Mouse (Mus musculus) kidney, adult 18-20 months (tissue): ENCODE results near the gene Pam.
"Not testable (repeated sequence)": the region's sequence is repeated elsewhere in the genome, so short reads cannot be mapped to it uniquely, and the experiment has no call there.

ENCODE experiments used
- DNase-seq: peaks from one replicate; pipeline ENCODE4 v3.0.0; 2021

Gene Pam

DNA sequence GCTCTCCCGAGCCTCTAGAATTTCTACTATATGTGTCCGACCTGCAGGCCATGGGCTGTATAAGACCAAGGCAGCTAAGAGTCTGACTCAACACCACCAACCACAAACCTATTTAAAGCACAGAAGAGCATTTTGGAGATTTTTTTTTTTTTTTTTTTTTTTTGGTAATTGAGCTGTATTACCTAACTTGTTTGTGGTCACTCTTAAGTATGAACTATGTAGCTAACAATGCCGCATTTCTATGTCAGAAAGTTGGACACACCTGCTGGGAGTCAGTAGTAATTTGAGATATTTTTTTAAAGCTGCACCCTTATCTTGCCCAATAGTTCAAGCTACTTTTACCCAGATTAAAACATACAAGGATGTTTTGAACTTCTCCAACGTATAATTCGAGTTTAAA, 66.4 kb downstream of the Pam start:
- DNase-seq, result no peak

DNA sequence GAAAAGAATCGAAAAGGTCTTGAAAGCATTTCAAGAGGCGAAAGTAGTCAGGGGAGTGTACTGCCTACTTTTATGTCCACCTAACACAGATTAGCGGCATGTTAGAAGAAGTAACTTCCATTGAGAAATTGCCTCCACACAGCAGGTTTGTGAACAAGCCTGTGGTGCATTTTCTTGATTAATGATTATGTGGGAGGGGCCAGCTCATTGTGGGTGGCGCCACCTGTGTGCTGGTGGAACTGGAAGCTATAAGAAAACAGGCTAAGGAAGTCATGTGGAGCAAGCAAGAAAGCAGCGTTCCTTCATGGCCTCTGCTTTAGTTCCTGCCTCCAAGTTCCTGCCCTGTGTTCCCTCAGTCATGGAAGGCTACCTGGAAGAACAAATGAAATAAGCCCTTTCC, 67.0 kb downstream of the Pam start:
- DNase-seq, result no peak

DNA sequence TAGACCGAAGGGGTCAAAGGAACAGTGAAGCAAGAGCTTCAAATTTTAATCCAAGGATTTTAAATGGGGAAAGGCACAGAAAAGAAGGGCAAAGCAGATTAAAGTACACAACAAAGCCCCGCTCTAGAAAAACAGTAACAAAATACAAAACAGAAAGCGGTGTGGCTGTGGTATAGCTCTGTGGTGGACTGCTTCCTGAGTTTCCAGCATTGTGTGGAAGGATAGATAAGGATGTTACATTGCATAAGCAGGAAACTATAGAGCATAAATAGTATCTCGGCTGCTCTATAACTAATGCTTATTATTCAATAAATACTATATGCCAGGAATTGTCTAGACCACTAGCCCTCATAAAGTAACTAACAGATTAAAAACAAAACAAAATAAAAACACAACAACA, 67.5 kb downstream of the Pam start:
- DNase-seq, result no peak

DNA sequence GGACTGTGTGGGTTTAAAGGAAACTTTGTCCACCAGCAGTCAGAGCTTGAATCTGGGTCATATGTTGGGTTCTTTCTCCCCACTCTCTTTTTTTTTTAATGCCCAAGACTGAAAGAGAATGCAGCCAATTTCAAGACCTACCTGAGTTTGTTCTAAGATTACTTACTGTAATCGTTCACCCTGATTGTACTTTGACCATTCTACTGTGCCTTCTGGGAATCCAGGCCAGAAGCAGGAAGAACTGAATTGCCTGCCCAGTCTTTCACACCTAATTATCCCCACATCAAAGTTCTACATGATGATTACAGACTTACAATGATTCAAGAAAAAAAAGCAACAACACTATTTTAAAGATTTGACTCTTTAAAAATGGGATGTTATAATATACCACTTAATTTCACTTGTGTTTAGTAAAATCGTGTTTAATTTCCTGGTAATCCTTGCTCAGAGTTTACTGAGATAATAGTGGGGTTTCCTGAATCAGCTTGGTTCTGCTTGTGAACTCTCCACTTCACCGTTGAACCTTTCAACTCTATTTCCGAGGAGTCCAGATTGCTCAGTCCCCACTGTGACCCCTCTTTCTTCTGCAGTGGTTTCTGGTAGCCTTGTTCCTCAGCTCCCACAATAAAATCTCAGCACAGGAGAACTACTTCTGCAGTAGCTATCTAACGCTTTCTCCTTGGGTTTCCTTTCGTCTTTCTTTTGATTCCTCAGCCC, 69.4 kb downstream of the Pam start:
- DNase-seq, result no peak

DNA sequence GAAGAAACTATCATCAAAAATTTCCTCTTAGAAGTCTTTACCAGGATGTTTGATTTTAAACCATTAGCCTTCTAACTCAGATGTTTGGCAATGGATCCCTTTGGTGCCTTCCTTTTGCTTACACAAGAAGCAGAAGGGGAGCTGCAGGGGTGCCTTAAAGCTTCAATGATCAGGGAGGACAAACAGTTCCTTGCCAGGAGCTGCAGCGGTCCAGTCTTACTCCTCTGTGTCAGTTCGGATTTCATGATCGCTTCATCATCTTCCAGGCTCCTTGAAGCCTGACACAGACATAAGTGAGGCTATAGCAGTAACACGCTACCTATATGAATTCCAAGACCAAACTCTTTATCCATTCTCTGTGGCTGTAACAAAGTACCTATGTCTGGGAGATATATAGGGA, 71.6 kb downstream of the Pam start:
- no peak for DNase-seq

DNA sequence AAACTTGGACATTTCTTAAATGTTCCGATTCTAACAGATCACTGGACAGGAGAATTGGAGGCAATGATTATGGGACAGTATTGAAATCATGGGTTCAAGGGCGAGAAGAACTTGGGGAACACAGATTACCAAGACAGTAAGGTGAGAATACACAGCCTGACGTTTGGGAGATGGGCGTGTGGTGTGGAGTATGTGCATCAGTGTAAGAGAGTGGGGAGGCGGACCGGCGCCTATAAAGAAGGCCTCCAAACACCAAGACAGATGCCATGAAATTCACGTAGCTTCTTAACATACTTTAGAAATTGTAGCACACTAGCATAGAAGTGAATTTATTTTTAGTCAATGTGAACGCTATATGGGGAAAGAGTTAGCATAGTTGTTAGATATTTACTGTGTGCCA, 76.5 kb downstream of the Pam start:
- DNase-seq, result no peak

DNA sequence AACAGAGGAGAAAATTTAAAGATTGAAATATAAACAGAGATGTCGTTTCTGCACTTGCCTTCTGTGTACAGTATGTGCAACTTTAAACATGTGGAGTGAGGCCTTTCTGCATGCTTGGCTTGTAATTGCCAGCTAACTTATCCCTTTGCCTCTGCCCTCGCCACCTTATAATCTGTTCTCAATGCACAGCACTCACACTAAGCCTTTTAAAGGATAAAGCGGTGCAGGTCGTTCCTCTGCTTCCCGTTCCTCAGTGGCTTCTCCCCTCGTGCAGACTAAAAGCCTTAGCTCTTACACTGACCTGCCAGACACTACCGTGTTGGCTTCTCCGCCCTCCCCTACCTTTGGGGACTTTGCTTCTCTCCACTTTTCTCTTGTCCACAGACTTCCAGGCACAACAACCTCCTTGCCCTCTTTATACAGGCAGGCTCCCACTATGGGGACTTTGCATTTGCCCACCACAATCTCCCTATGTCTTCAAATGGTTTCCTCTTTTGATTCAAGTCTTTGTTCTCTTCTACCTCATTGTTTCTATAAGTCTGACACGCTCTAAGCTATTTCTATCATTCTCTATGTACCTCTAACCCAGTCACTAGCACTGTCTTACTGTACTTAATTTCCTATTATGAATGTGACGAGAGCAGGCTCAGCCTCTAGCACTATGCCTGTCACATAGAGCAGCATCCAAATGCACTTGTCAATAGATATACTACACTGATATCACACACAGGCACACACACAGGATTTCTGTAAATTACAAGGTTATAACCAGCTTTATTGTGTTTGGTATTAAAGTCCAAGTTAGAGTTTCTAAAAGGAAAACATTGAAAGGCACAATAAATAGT, 79.2 kb downstream of the Pam start:
- DNase-seq, result no peak

DNA sequence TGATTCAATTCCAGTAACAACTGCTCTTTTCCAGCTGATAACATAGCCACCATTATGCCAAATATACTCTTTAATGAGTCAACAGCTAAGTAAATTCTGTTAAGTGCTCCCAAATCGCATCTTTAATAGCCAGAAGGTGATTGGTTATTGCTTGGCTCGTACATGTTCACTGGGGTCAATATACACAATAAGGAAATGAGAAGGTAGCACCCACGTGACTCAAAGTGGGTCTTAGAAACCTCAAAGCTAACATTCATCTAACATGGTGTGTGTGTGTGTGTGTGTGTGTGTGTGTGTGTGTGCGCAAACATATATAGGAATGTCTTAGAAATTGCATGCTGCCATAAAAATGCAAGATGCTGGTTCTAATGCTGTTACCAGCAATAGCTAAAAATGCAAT, 79.9 kb downstream of the Pam start:
- DNase-seq, result no peak

DNA sequence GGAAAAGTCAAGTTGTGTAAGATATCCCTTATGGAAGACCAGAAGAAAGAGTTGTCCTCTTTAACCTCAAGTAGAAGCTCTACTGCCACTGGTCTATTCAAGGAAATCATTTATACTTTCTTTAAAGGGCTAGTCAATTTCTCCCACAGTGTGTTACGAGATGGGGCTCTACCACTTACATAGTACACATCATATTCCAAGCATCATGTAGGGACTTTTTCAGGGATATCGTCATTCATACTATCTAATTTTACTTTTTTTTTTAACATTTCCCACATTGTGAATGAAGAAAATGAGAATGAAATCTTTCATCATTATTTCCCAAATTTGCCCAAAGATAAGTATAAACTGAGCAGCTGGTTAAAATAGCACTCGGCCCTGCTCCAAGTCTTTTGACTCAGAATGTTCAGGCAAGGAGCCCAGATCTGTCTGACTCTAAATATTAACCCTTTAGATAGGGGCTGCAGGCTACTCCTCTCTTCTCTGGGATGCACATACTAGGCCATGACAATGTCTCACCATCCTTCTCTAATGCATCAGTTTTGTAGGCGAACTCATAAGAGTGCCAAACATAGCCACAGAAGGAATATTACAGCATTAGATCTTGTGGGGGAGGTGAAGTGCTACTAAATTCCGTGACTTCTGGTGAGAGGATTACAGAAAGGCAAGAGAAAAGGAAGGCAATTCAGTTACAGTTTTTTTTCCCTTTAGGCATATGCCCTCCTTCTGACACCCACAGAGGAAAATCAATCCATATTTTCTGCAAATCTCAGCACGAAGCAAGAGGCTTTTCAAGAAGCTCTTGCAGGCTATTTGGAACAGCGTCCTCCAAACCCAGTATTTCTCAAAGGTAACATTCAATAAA, 92.7 kb downstream of the Pam start:
- no peak for DNase-seq

DNA sequence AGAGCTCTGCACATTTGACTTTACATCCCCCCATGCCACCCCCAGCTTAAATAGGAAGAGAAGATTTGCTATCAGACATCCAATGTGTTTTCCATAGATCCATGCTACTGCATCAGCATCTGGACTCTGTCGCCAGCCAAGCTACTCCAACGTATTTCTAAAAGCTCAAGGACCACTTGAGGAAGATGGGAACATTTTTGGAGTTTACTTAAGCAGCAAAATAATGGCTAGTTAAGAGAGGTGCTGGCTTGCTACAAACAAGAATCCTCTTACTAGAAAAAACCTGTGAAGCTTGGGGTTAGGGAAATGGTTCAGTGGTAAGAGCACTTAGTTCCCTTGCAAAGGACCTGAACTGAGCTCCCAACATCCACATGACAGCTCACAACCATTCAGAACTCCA, 96.0 kb downstream of the Pam start:
- no peak for DNase-seq

DNA sequence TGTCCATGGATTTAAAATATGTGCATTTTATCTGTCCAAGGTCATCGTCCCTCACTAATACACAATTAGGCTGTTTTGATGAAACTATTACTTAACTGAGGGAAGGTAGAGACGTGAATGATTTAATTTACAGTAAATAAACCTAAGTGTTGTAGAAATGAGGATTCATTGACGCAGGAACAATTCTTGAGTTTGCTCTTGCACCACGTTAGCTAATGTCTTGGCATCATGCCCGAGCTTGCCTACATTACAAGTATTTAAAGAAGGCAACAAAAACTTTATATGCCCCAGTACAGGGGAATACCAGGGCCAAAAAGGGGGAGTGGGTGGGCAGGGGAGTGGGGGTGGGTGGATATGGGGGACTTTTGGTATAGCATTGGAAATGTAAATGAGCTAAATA, 96.5 kb downstream of the Pam start:
- DNase-seq, result not testable (repeated sequence)

DNA sequence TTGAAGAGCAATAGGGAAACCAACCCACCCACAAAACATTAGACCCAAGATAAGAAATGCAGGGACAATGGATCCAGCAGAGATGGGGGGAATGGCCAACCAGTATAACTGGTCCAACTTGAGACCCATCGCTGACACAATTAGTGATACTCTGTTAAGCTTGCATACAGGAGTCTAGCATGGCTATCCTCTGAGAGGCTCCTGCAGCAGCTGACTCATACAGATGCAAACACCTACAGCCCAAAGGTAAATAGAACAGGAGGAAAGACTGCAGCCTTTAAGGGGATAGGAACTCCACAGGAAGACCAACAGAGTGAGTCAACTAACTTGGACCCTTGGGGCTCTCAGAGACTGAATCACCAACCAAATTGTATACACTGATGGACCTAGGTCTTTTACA, 98.4 kb downstream of the Pam start:
- DNase-seq, result no peak

DNA sequence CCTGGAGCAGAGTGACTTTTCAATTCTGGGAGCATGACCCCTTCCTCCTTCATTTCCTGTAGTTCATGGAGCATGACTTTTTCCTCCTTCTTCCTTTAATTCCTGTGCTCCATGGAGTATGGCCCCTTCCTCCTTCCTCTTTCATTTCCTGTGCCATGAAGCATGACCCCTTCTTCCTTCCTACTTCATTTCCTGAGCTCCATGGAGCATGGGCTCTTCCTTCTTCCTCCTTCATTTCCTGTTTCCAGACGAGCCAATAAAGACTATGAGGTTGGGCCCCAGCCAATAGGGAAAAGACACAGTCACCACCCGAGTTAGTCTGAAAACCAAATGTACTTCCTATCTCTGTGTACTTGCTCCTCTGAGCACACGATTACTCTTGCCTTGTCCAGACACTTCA, 103.5 kb downstream of the Pam start:
- no peak for DNase-seq

DNA sequence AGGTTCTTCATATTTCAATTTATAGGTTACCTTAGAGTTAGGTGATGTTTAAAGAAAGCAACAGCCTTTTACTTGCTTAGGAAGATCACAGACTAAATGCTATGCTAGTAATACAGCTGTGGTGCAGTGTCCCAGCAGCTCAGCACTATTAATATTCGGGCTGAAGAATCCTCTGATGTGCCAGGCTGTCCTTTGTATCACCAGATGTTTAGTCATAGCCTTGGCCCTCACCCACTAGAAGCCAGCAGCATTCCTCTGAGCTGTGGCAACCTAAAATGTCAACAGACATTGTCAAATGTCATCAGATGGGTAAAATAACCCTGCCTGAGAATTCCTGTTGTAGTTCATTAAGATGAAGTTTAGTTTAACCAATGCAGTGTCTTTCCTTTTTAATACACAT, 112.3 kb downstream of the Pam start:
- no peak for DNase-seq

DNA sequence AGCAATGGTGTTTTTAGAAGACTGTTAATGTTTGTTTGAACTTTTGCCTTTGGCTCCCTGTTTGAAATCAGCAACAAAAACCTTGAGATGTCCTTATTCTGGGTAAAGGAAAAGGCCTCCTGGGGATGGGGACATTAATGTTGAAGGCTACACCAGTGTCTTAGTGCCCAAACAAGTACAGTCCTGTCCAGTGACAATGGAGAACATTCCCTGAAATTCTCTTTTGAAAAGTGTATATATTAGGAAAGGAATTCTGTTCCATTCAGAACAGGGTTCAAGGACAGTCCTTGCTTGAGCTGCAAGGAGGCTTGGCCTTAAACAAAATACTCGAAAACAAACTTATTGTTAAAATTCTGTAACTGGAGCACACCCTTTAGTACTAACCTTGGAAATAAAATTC, 116.0 kb downstream of the Pam start:
- DNase-seq, result no peak

DNA sequence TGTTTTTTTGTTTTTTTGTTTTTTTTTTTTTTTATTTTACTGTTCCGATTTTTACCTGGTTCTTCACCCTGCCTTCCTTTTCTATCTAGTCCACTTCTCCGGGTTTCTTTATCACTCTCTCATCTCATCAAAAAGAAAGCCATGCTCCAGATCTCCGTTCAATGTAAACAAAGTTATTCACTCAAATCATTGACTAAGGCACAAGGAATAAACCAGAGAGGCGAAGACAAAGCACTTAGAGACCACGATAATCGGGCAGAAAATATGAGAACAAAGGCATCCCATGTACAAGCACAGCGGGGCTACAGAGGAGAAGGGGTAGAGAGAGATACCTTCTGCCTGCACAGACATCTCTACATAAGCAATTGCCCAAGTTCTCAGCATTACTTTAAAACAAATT, 117.9 kb downstream of the Pam start:
- DNase-seq, result no peak

DNA sequence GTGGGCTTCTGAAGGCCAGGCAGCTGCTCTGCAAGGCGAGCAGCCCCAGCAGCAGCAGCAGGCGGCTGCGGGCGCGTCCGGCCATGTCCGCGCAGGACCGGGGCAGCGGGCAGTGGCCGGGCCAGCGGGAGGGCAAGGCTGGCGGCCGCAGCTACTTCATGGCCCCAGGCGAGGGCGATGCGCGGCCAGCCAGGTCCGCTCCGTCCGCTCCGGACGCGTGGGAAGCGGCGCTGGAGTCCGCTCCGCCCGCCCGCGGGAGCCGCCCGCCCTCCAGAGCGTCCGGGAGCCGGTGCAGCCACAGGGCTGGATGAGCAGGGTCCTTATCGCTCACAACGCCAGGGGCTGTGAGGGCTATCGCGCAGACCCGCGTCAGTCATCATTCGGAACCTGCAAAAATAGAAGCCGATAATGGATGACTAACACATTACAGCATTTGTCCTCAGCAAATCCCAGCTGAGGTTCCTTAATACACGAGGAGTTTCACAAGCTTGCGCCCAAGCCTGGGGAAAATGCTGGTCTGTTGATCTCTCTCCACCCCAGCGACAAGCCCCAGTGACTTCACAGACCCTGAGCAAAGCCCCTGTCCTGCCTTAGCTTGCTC, 118.5 kb downstream of the Pam start:
- peak; percentile 81 for DNase-seq

DNA sequence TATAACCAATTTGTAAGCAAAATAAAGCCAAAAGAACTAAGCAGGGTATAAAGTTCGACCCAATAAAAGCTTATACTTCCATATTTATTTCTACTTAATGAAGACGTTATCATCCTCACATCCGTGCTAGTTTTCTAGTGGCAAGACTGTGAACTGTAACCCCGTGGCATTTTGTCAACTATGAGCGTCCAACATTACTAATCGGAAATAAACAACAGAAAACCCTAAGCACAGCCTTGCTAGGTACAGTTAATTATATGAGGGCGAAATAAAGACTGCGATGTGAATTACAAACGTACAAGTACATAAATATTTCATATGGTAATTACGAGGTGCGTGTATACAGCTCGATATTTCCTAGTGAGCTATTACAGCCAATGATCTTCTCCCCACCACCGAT, 119.4 kb downstream of the Pam start:
- no peak for DNase-seq

DNA sequence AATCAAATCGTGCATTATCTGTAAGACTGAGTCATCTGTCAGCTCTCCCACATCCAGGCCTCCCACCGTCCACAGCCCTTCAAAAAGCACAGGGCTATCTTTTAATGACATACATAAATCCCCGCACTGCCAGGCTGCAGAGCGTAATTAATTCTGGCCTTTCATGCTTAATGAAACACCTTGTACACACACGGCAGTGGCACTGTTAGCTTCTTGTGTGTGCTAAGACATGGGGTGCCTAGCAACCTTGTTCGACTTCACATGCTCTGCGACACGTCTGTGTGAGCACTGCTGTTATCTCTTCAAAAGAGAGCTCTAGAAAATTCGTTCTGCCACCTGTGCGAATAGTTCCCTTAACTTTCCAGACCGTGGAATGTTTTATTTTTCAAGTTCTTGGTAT, 120.5 kb downstream of the Pam start:
- no peak for DNase-seq

DNA sequence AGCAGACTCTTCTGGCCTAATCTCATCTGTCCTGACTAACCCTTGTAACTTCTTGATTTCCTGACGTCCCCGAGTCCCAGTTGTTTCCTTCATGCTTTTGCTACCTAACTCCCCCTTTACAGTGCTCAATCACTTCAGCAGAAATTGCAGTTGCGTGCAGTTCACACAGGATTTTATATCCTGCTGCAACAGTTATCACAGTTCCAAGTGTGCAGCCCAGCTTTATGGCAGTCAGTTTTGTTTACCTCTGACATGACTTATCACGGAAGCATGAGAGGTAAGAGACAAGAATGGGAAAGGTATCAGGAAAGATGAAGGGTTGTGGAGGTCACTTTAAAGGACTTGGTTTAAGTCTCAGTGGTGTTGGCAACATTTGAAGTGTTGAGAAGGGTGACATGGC, 125.7 kb downstream of the Pam start:
- no peak for DNase-seq

DNA sequence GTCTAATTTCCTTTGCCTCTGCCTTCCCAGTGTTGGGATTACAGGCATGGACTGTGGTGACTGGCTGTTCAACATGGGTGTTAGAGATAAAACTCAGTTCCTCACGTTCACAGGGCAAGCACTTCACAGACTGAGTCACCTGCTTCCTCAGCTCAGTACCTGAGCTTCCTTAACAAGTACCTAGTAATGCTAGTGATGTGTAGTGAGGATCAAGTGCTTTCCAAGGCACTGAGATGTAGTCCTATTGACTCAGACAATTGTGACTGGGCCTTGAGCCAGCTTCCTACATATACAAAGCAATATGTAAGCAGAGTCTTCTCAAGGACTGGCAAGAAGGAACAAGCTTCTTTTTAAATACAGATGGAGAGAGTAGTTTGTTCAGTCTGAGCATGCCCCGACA, 131.7 kb downstream of the Pam start:
- DNase-seq, result no peak

DNA sequence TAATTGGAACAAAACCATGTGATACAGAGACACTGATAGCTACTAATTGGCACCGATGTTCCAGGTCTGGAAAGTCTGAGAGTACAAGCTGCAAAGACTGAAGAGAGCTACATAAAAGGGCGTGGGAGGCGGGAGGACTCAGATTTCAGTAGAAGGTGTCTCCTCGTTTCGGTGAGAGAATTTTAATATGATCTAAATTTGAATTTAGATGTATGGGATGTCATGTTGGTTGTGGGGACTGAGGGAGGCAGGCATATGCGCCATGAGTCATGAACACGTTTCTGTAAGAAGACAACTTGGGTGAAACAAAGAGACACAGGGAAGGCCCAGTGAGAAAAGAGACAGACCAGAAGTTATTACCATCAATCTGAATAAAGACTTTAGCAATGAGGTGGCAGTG, 133.3 kb downstream of the Pam start:
- no peak for DNase-seq

DNA sequence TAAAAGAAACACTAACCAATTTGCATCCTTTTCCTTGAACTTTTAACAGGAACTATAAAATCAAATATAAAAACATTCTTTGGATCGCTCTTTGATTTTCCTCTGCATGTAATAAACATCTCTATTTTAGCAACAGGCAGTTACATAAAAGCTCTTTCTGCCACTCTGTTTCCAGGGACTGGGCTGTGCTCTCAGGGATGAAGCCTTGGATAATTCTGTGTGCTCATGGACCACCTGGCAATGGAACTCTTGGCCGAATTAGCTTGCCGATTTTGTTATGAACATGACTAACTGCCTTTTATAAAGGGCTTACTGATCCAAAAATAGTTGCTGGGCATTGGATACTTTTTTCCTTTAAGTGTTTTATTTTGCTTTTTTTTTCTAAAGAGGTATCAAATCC, 134.8 kb downstream of the Pam start:
- DNase-seq, result no peak
